Mouse (Mus musculus) midbrain, embryonic 13.5 days (tissue): ENCODE measurements around the gene Lingo3. TPM values are rescaled to one million over a fixed set of nuclear protein-coding genes. Genes with fewer than 3 reads are reported as not detected.

Source experiments
- ATAC-seq: fragments of 200-750 bp; cut with Nextera tagmentation; 2 replicates; pipeline ENCODE4 v1.8.0; 2017; ENCODE audit warnings: mild to moderate bottlenecking, moderate TSS enrichment, moderate library complexity
- H3K27ac ChIP-seq: fragments of 300-500 bp; sonication (generic); 2 replicates; pipeline ENCODE4 v1.5.1; 2015; ENCODE audit warnings: inconsistent platforms, mild to moderate bottlenecking, moderate library complexity
- H3K27me3 ChIP-seq: fragments of 300-500 bp; sonication (generic); 2 replicates; pipeline ENCODE4 v1.6.1; 2015; ENCODE audit warnings: mild to moderate bottlenecking, inconsistent platforms
- H3K36me3 ChIP-seq: fragments of 300-500 bp; sonication (generic); 2 replicates; pipeline ENCODE4 v1.6.1; 2015; ENCODE audit warnings: mild to moderate bottlenecking, inconsistent platforms
- H3K4me1 ChIP-seq: fragments of 300-500 bp; sonication (generic); replicated peaks from 2 replicates; pipeline ENCODE4 v1.6.1; 2015; ENCODE audit warnings: inconsistent platforms
- H3K4me2 ChIP-seq: fragments of 300-500 bp; sonication (generic); replicated peaks from 2 replicates; pipeline ENCODE4 v1.6.1; 2015; ENCODE audit warnings: moderate library complexity, mild to moderate bottlenecking, inconsistent platforms
- H3K4me3 ChIP-seq: fragments of 300-500 bp; sonication (generic); replicated peaks from 2 replicates; pipeline ENCODE4 v1.5.1; 2015; ENCODE audit warnings: mild to moderate bottlenecking, inconsistent platforms
- H3K9ac ChIP-seq: fragments of 300-500 bp; sonication (generic); replicated peaks from 2 replicates; pipeline ENCODE4 v1.6.1; 2015; ENCODE audit warnings: mild to moderate bottlenecking, inconsistent platforms
- H3K9me3 ChIP-seq: fragments of 300-500 bp; sonication (generic); 2 replicates; pipeline ENCODE4 v1.6.1; 2016; ENCODE audit warnings: mild to moderate bottlenecking, inconsistent platforms
- WGBS: fragments of 180-500 bp; shearing (Covaris S2); methylation state at CpG from one replicate; pipeline ENCODE4 v1.1.7; 2015; 5-methylcytosine and 5-hydroxymethylcytosine counted together
- microRNA counts: library from miRNA; unstranded; fragments of <30 nt; microRNA quantifications from one replicate; lab custom pipeline; 2016
- microRNA-seq: library from miRNA; unstranded; fragments of <30 nt; microRNA quantifications from one replicate; pipeline ENCODE4, GENCODE M21; 2016
- polyA plus RNA-seq: library from polyadenylated mRNA; unstranded; fragments of >200 nt; fragmentation: Nextera tagmentation; extraction: Ambion mirVana; gene quantifications from 2 replicates; pipeline ENCODE4 v1.2.1, GENCODE M21; 2015

The Lingo3 gene
- polyA plus RNA-seq, 1 experiment from 2014 or later: 1.5 TPM

DNA sequence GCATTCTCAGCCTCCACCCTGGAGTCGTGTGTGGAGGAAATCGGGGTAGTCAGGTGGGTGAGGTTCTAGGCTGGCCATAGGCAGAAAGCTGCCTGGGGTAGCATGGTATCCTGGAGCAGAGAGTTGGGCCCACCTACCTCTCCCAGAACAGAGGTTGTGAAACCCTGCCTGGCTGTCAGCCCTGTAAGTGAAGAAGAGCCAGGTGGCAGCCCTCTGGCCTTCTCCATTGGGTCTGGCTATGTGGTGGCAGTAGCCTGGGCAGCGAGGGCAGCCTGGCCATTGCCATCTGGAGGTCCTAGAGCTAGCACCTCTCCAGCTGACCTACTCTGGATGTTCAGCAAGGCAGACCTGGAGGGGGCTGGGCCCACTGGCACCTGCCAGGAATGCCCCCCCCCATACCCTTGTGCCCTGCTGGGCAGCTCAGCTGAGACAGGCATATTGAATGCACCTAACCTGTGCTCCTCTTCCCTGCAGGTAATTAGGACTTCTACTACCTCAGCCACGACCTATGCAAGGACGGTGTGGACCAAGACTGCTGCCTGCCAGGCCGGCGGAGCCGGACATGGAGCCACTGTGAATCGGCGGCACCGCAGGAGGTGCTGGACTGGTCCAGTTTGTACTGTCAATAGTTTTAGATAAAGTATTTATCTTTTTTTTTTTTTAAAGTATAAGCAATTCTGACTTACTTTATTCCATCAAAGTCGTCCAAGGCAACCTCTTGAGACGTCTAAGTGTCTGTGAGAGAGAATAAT is 50.6 kb downstream of the Lingo3 start:
- Histone ChIP-seq H3K4me1 (peaks cover 20% of the 10 kb centered on the region), H3K27ac (no peak overlapping the region), H3K36me3 (peaks cover 84% of the 10 kb centered on the region), H3K4me2 (no peak overlapping the region), H3K9ac (0 out of 2 replicates have a peak overlapping the region, but pooled peaks have one; percentile 10), H3K27me3 (no peaks in the 10 kb centered on the region), H3K9me3 (no peaks in the 10 kb centered on the region), H3K4me3 (no peak overlapping the region)
- WGBS: 90% methylated on average over 13 of the region's 13 CpGs
- ATAC-seq: no peak

GRCm38 (mm10) chr10:80792175-80793032 is 51.4 kb downstream of the Lingo3 start:
- no peaks in the 10 kb centered on the region for H3K9me3 ChIP-seq
- H3K27ac ChIP-seq: no peak overlapping the region
- no peak overlapping the region for H3K4me2 ChIP-seq
- H3K27me3 ChIP-seq: no peaks in the 10 kb centered on the region
- ATAC-seq: no peak
- 81% methylated on average over 41 of the region's 41 CpGs for WGBS
- 0 out of 2 replicates have a peak overlapping the region, but pooled peaks have one; percentile 10 for H3K9ac ChIP-seq
- no peak overlapping the region for H3K4me3 ChIP-seq
- peaks cover 19% of the 10 kb centered on the region for H3K4me1 ChIP-seq
- H3K36me3 ChIP-seq: peaks cover 92% of the 10 kb centered on the region

DNA sequence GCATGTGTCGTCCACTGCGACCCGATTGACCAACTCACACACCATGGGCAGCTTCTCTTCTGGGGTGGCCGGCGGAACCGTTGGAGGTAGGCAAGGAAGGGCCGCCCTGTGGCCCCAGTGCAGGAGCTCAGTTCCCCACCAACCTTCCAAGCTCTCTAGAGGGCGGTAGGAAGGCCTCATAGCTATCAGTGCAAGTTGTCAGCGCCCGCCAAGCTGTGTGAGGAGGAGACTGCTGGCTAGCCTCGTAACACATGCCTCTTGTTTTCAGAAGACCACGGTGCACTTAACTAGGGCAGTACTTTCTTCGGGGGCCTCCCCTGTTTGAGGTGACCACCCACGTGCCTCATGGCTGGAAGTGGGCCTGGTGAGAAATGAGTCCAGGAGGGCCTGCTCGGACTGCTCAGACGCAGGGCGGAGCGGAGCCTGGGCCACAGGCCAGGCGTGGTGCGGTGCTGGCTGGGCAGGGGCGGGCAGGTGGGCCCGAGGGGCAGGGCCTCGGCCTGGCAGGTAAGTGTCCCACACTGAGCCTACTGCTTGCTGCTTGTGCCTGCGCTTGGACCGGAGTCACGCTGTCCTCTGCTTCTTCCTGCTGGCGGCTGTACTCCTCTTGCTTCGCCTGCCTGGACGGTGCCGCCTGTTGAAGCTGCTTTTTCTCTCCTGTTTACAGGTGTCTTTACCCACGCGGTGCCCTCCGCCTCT is 52.2 kb downstream of the Lingo3 start:
- H3K27ac ChIP-seq: no peak overlapping the region

GRCm38 (mm10) chr10:80790761-80791404 is 53.0 kb downstream of the Lingo3 start:
- H3K9me3 ChIP-seq: no peaks in the 10 kb centered on the region
- H3K9ac ChIP-seq: no peak overlapping the region
- peaks cover 5% of the 10 kb centered on the region for H3K4me1 ChIP-seq
- no peak overlapping the region for H3K4me3 ChIP-seq
- 94% methylated on average over 19 of the region's 19 CpGs for WGBS
- peaks cover 98% of the 10 kb centered on the region for H3K36me3 ChIP-seq
- no peaks in the 10 kb centered on the region for H3K27me3 ChIP-seq
- no peak for ATAC-seq
- H3K4me2 ChIP-seq: no peak overlapping the region
- H3K27ac ChIP-seq: no peak overlapping the region

More for the DNA sequence above, 52.2 kb downstream of the Lingo3 start:
- Histone ChIP-seq H3K4me2 (no peak overlapping the region), H3K9ac (no peak overlapping the region), H3K9me3 (no peaks in the 10 kb centered on the region), H3K36me3 (peaks cover 98% of the 10 kb centered on the region), H3K4me1 (peaks cover 11% of the 10 kb centered on the region), H3K4me3 (no peak overlapping the region), H3K27me3 (no peaks in the 10 kb centered on the region)
- no peak for ATAC-seq
- 86% methylated on average over 33 of the region's 33 CpGs for WGBS

DNA sequence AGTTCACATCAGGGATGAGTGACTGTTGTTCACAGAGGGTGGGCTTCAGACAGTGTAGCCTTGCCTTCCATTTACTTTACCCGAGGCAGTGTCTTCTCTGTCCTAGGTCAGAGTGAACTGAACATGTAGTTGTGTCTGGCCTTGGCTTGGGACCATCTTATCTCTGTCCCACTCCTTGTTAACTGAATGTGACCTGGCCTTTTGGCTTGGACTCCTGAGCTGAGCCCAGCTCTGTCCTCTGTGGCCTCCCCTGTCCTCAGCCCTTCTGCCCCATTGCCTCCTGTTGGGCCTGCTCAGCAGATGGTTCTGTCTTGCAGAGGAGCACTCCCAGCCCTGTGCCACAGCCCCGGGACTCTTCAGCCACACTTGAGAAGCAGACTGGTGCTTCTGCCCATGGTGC is 56.3 kb downstream of the Lingo3 start:
- H3K9ac ChIP-seq: no peak overlapping the region
- H3K27me3 ChIP-seq: no peaks in the 10 kb centered on the region
- H3K4me1 ChIP-seq: no peaks in the 10 kb centered on the region
- peaks cover 99% of the 10 kb centered on the region for H3K36me3 ChIP-seq
- H3K4me3 ChIP-seq: no peak overlapping the region
- WGBS: 83% methylated on average over 2 of the region's 2 CpGs
- no peak overlapping the region for H3K4me2 ChIP-seq
- H3K27ac ChIP-seq: no peak overlapping the region
- H3K9me3 ChIP-seq: no peaks in the 10 kb centered on the region
- ATAC-seq: no peak

GRCm38 (mm10) chr10:80785963-80786362 is 57.9 kb downstream of the Lingo3 start:
- ATAC-seq: no peak
- no peak overlapping the region for H3K4me3 ChIP-seq
- H3K4me2 ChIP-seq: no peak overlapping the region
- H3K4me1 ChIP-seq: no peaks in the 10 kb centered on the region
- no peak overlapping the region for H3K27ac ChIP-seq
- H3K27me3 ChIP-seq: no peaks in the 10 kb centered on the region
- H3K9me3 ChIP-seq: no peaks in the 10 kb centered on the region
- 94% methylated on average over 11 of the region's 11 CpGs for WGBS
- H3K36me3 ChIP-seq: peaks cover 99% of the 10 kb centered on the region
- 0 out of 2 replicates have a peak overlapping the region, but pooled peaks have one; percentile 14 for H3K9ac ChIP-seq

DNA sequence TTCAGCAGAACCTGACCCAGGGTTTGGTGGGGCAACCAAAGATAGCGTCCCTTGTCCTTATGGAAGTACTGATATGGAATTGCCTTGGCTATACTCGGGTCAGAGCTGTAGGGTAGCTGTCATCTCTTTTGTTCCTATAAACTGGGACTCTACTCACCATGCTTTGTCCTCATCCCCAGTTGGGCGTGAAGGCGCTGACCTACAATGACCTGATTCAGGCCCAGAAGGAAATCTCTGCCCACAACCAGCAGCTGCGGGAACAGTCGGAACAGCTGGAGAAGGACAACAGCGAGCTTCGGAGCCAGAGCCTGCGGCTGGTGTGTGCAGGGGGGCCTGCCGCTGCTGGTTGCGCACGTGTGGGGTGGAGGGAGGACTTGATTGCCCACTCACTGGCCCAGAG is 59.0 kb downstream of the Lingo3 start:
- Histone ChIP-seq H3K27ac (no peak overlapping the region), H3K9ac (no peak overlapping the region), H3K4me2 (no peak overlapping the region), H3K4me3 (no peak overlapping the region), H3K27me3 (no peaks in the 10 kb centered on the region), H3K4me1 (no peaks in the 10 kb centered on the region), H3K9me3 (no peaks in the 10 kb centered on the region), H3K36me3 (peaks cover 99% of the 10 kb centered on the region)
- no peak for ATAC-seq
- 73% methylated on average over 12 of the region's 12 CpGs for WGBS

DNA sequence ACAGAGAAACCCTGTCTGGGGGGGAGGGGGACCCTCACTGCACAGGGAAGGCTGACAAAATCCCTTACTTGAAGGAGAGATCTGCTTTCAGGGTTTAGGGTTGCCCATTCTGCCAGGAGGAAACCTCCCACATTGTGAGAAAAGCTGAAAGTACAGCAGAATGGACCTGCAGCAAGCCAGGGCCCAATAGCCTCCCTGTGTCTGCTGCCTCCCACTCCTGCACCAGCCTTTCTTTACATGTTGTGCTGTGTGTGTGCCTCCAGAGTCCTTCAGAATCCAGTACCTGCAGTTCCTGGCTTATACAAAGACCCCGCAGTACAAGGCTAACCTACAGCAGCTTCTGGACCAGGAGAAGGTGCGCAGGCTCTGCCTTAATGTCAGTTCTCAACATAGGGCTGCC is 59.5 kb downstream of the Lingo3 start:
- no peak for ATAC-seq
- H3K4me3 ChIP-seq: no peak overlapping the region
- no peaks in the 10 kb centered on the region for H3K27me3 ChIP-seq
- H3K27ac ChIP-seq: no peak overlapping the region
- H3K36me3 ChIP-seq: peaks cover 98% of the 10 kb centered on the region
- no peak overlapping the region for H3K4me2 ChIP-seq
- H3K4me1 ChIP-seq: no peaks in the 10 kb centered on the region
- WGBS: 100% methylated on average over 2 of the region's 2 CpGs
- H3K9ac ChIP-seq: no peak overlapping the region
- H3K9me3 ChIP-seq: no peaks in the 10 kb centered on the region

MicroRNAs within 50 kb of the gene (microRNA counts, 519-probe panel; counts per million panel counts)
- 110 counts per million, percentile 56 among the panel's probes with 10 or more counts for microRNA mmu-miR-1982 (lab: Ali Mortazavi, UCI)

Small RNA genes within 50 kb of the gene (microRNA-seq; reads per million reads assigned to microRNA genes)
- 1.2 reads per million for gene Mir1982

Other genes with a start within 250 kb of the Lingo3 start
- 60.2 and 60.3 TPM in 2 replicates for gene Scamp4, start 241.2 kb downstream of the Lingo3 start, polyA plus RNA-seq
- 6.1 and 7.6 TPM in 2 replicates for gene Adat3, start 241.2 kb downstream of the Lingo3 start, polyA plus RNA-seq
- gene Gm49322, start 238.0 kb downstream of the Lingo3 start, polyA plus RNA-seq: 4.0 and 4.9 TPM in 2 replicates
- gene Csnk1g2, start 221.2 kb downstream of the Lingo3 start, polyA plus RNA-seq: 73.8 and 115 TPM in 2 replicates
- 60.9 and 80.6 TPM in 2 replicates for gene Btbd2, start 187.0 kb downstream of the Lingo3 start, polyA plus RNA-seq
- gene Mknk2, start 165.9 kb downstream of the Lingo3 start, polyA plus RNA-seq: 49.6 and 60.1 TPM in 2 replicates
- gene Mob3a, start 142.1 kb downstream of the Lingo3 start, polyA plus RNA-seq: 58.3 and 58.5 TPM in 2 replicates
- 37.8 and 39.2 TPM in 2 replicates for gene Izumo4, start 141.9 kb downstream of the Lingo3 start, polyA plus RNA-seq
- 94.5 and 96.3 TPM in 2 replicates for gene Ap3d1, start 101.8 kb downstream of the Lingo3 start, polyA plus RNA-seq
- gene Dot1l, start 88.8 kb downstream of the Lingo3 start, polyA plus RNA-seq: 19.3 and 23.3 TPM in 2 replicates
- gene Sf3a2, start 45.8 kb downstream of the Lingo3 start, polyA plus RNA-seq: 64.1 and 64.9 TPM in 2 replicates
- gene Plekhj1, start 45.4 kb downstream of the Lingo3 start, polyA plus RNA-seq: 131 and 150 TPM in 2 replicates
- gene Amh, start 38.8 kb downstream of the Lingo3 start, polyA plus RNA-seq: not detected in 2 replicates
- gene Jsrp1, start 30.5 kb downstream of the Lingo3 start, polyA plus RNA-seq: 0.28 and 0.43 TPM in 2 replicates
- gene Oaz1, start 17.4 kb downstream of the Lingo3 start, polyA plus RNA-seq: 1,319 and 1,425 TPM in 2 replicates
- gene Lsm7, start 11.2 kb upstream of the Lingo3 start, polyA plus RNA-seq: 249 and 254 TPM in 2 replicates
- 56.9 and 61.1 TPM in 2 replicates for gene Sppl2b, start 11.2 kb upstream of the Lingo3 start, polyA plus RNA-seq
- gene Tmprss9, start 27.8 kb upstream of the Lingo3 start, polyA plus RNA-seq: 0.15 and 0.31 TPM in 2 replicates
- gene Timm13, start 56.9 kb upstream of the Lingo3 start, polyA plus RNA-seq: 331 TPM in 2 replicates
- gene Lmnb2, start 74.2 kb upstream of the Lingo3 start, polyA plus RNA-seq: 46.9 and 48.2 TPM in 2 replicates
- 4.0 and 4.9 TPM in 2 replicates for gene Gadd45b, start 86.0 kb upstream of the Lingo3 start, polyA plus RNA-seq
- gene Gng7, start 170.9 kb upstream of the Lingo3 start, polyA plus RNA-seq: 10.4 and 10.9 TPM in 2 replicates
- gene Diras1, start 181.6 kb upstream of the Lingo3 start, polyA plus RNA-seq: 30.9 and 34.3 TPM in 2 replicates
- gene Slc39a3, start 193.4 kb upstream of the Lingo3 start, polyA plus RNA-seq: 43.5 and 45.7 TPM in 2 replicates
- gene Sgta, start 216.1 kb upstream of the Lingo3 start, polyA plus RNA-seq: 316 and 322 TPM in 2 replicates
- gene Thop1, start 226.0 kb upstream of the Lingo3 start, polyA plus RNA-seq: 44.9 and 48.5 TPM in 2 replicates